Mouse (Mus musculus) lung, adult 2 months (tissue): ENCODE measurements around the gene Man2b2. TPM values are rescaled to one million over a fixed set of nuclear protein-coding genes. Genes with fewer than 3 reads are reported as not detected.

Experiments
- DNase-seq: peaks from one replicate; pipeline ENCODE4 v3.0.0; 2022
- H3K4me1 ChIP-seq: fragments of 200-500 bp; 2 replicates; pipeline ENCODE4 v1.6.1; 2011; ENCODE audit warnings: low read length; ENCODE audit not compliant: control insufficient read depth, insufficient read depth
- H3K4me3 ChIP-seq: fragments of 200-500 bp; replicated peaks from 2 replicates; pipeline ENCODE3; 2011; ENCODE audit warnings: low read depth, mild to moderate bottlenecking, control low read depth, low read length; ENCODE audit errors: extremely low read depth
- CTCF ChIP-seq: fragments of 200-500 bp; IDR thresholded peaks from 2 replicates; pipeline ENCODE4 v1.5.1; 2011; ENCODE audit warnings: mild to moderate bottlenecking, low read length, control low read depth; ENCODE audit not compliant: insufficient read depth
- POLR2A ChIP-seq: fragments of 200-500 bp; IDR thresholded peaks from 2 replicates; pipeline ENCODE4 v1.6.1; 2011; ENCODE audit warnings: low read depth, mild to moderate bottlenecking, control low read depth, low read length, borderline replicate concordance; ENCODE audit errors: extremely low read depth
- WGBS: fragments of 180-500 bp; shearing (Covaris S2); methylation state at CpG from one replicate; pipeline ENCODE4 v1.1.7; 2018; 5-methylcytosine and 5-hydroxymethylcytosine counted together
- polyA plus RNA-seq: library from polyadenylated mRNA; depleted of rRNA; stranded (reverse); fragments of >200 nt; gene quantifications from 2 replicates; pipeline ENCODE4 v1.2.3, GENCODE M21; 2012

Man2b2 gene
- polyA plus RNA-seq, 1 experiment: 95.6 TPM

DNA sequence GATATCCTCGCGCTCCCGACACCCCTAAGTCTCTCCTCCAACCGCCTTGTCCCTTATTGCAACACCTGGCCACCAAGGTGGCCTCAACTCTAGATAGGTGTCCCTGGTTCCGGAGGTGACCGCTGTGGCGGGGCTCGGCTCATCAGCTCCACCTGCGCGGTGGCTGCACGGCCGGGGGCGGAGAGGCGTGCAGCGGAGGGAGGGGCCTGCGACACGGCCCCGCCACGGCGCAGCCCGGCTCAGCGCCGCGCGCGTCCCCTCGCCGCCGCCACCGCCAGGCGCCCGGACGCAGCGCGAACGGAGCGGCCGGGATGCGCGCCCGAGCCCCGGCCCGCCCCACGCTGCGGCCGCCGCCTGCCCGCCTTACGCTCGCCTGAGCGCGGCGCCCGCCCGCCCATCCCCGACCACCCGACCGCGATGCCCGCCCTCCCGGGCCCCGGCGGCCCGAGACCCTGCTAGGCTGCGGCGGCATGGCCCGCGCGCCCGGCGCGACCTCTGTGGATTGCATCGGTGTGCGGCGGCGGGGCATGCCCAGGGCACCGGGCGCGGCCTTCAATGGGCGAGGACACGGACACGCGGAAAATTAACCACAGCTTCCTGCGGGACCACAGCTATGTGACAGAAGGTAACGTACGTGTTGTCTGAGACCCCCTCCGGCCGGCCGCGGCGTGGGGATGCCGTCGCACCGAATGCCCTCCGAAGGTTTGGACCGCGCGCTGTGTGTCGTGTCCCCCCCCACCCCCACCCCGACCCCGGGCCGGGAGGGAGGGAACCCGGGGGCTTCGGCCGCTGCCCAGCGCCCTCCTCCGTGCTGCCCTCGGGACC lies 38.0 kb upstream of the Man2b2 start, which contains the start of gene Ppp2r2c:
Gene Ppp2r2c, plus strand, starts transcription at position 248 of the 825 bp plus-strand sequence.
- Histone ChIP-seq H3K4me3 (no peak within 1 kb of the TSS), H3K4me1 (no peaks in the 10 kb centered on the region)
- TF ChIP-seq POLR2A: no peak
- no peak for TF ChIP-seq CTCF
- WGBS: 2% methylated on average over 89 of the region's 108 CpGs
- DNase-seq: no peak

DNA sequence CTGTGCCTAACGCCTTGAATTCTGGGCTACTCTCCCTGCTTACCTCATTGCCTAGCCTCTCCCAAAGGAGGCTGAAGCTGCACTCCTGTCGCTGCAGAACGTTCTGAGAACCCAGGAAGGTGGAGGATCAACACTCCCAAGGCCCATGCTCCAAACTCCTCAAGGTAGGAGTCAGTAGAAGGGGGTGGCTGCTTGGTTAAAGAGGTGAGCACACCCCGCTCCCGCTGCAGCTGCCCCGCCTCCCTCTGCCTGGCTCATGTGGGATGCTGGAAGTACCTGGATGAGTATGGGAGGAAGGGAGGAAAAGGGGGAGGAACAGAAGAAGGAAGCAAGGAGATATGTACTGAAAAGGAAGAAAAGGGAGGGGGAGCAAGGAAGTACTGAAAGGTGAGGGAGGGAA lies 37.1 kb upstream of the Man2b2 start:
- H3K4me3 ChIP-seq: no peak overlapping the region
- no peak for DNase-seq
- no peak for TF ChIP-seq POLR2A
- no peak for TF ChIP-seq CTCF
- H3K4me1 ChIP-seq: no peaks in the 10 kb centered on the region
- WGBS: 6% methylated on average over 6 of the region's 6 CpGs

GRCm38 (mm10) chr5:36866701-36867250 lies 36.3 kb upstream of the Man2b2 start:
- Histone ChIP-seq H3K4me3 (no peak overlapping the region), H3K4me1 (no peaks in the 10 kb centered on the region)
- TF ChIP-seq POLR2A (no peak), CTCF (no peak)
- DNase-seq: no peak
- 62% methylated on average over 7 of the region's 7 CpGs for WGBS

DNA sequence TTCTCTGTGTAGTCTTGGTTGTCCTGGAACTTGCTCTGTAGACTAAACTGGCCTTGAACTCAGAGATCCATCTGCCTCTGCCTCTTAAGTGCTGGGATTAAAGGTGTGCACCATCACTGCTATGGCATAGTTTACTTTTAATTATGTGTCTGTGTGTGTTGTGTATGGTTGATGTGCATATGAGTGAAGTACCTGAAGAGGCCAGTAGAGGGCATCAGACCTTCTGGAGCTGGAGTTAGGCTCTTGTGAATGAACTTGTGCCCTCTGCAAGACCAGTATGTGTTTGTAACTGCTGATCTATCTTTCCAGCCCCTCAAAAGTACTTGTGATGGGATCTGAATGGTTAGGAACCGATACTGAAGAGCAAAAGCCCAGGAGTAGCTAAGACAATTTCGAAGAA lies 30.6 kb upstream of the Man2b2 start:
- no peak for DNase-seq
- WGBS: 91% methylated on average over 2 of the region's 2 CpGs
- H3K4me1 ChIP-seq: no peaks in the 10 kb centered on the region
- no peak overlapping the region for H3K4me3 ChIP-seq
- TF ChIP-seq POLR2A: no peak
- TF ChIP-seq CTCF: no peak

- DNase-seq: no peak
- H3K4me1 ChIP-seq: no peaks in the 10 kb centered on the region
- 69% methylated on average over 5 of the region's 5 CpGs for WGBS
- TF ChIP-seq POLR2A (no peak), CTCF (no peak)
- H3K4me3 ChIP-seq: no peak overlapping the region
Observed at GRCm38 (mm10) chr5:36857546-36857945, 27.1 kb upstream of the Man2b2 start.

GRCm38 (mm10) chr5:36856529-36856928 lies 26.1 kb upstream of the Man2b2 start:
- no peak for DNase-seq
- 86% methylated on average over 7 of the region's 7 CpGs for WGBS
- TF ChIP-seq CTCF (no peak), POLR2A (no peak)

GRCm38 (mm10) chr5:36855180-36855579 lies 24.7 kb upstream of the Man2b2 start:
- 73% methylated on average over 3 of the region's 3 CpGs for WGBS
- Histone ChIP-seq H3K4me3 (no peak overlapping the region), H3K4me1 (no peaks in the 10 kb centered on the region)
- TF ChIP-seq POLR2A: no peak
- no peak for TF ChIP-seq CTCF
- no peak for DNase-seq

More at GRCm38 (mm10) chr5:36856529-36856928, 26.1 kb upstream of the Man2b2 start:
- Histone ChIP-seq H3K4me1 (no peaks in the 10 kb centered on the region), H3K4me3 (no peak overlapping the region)

GRCm38 (mm10) chr5:36851572-36851971 lies 21.1 kb upstream of the Man2b2 start:
- 45% methylated on average over 4 of the region's 4 CpGs for WGBS
- Histone ChIP-seq H3K4me1 (no peaks in the 10 kb centered on the region), H3K4me3 (no peak overlapping the region)
- TF ChIP-seq CTCF (no peak), POLR2A (no peak)
- no peak for DNase-seq

DNA sequence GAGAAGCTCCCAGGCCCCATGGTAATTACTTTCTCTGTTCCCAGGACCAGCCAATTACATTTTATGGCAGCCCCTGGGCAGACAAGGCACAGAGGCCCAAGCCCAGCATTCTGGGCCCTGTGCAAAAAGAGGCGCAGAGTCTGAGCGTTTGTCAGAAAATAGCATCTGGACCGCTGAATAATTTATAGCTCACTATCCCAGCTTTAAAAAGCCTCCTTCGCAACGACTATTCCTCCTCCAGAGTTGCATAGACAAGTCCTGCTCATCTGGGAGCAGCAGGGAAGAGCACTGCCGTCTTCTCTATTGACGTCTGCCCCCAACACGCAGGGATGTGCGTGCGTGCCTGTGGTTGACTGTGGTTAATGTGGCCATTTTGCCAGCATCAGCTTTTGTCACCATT lies 14.0 kb upstream of the Man2b2 start:
- WGBS: 88% methylated on average over 10 of the region's 10 CpGs
- H3K4me3 ChIP-seq: no peak overlapping the region

GRCm38 (mm10) chr5:36841701-36842100 lies 11.2 kb upstream of the Man2b2 start:
- DNase-seq: no peak
- Histone ChIP-seq H3K4me1 (no peaks in the 10 kb centered on the region), H3K4me3 (no peak overlapping the region)
- TF ChIP-seq POLR2A (no peak), CTCF (no peak)
- 36% methylated on average over 1 of the region's 1 CpGs for WGBS

More for the DNA sequence above, 14.0 kb upstream of the Man2b2 start:
- H3K4me1 ChIP-seq: no peaks in the 10 kb centered on the region
- TF ChIP-seq CTCF: no peak
- TF ChIP-seq POLR2A: no peak
- DNase-seq: no peak
